Mouse (Mus musculus) spleen, postnatal 14 days (tissue): Measurements from ENCODE around the gene Gm45711.

ENCODE experiments used
- DNase-seq, 2 experiments: peaks; one replicate each; pipeline ENCODE4 v3.0.0; 2021 to 2022; ENCODE audit warnings: low spot score in 2 of 2

Gm45711 gene

GRCm38 (mm10) chr8:104242038-104242644 lies 67.7 kb downstream of the Gm45711 start:
- no peak for DNase-seq

DNA sequence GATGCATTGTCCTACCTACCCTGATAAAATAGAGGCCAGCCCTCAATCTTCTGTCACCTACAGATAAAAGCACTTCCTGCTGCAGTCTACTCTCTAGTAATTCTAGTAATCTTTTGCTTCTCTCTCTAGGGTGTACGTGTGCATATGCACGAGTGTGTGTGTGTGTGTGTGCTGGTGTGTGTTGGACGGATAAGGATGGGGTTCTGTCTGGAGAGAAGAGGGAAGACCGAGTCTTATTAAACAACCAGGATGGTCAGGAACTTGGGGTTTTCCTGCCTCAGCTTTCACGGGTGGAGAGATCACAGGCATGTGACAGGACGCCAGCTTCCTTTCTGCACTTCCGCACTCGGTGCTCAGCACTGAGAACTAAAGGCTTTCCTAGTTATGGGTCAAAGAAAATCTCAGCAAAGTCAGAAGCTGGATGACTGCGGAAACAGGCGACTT lies 70.4 kb downstream of the Gm45711 start:
- no peak for DNase-seq

GRCm38 (mm10) chr8:104234573-104234972 lies 75.3 kb downstream of the Gm45711 start:
- no peak for DNase-seq

DNA sequence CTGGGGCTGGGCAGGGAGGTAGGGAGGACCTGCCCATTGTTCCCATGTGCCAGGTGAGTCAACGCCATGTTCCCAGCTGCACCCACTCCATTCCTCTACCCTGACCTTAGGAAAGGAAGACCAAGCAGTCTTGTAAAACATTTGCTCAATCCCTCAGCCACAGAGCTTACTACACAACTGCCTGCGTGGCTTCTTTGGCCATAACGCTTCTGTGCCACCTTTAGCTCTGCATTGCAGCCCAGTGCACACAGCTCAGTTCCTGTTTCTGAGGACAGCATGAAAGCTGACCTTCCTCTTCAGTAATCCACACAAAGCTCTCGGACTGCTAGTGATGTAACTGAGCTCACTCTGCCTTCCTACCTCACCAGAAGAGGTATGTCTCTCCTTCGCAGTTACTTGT lies 77.0 kb downstream of the Gm45711 start:
- DNase-seq: no peak

GRCm38 (mm10) chr8:104232039-104232438 lies 77.8 kb downstream of the Gm45711 start:
- no peak for DNase-seq
